Mouse (Mus musculus) E14TG2a.4 (cell line): ENCODE data around the gene Tmem106c.

Experiments used
- CTCF ChIP-seq: conservative IDR thresholded peaks from 2 replicates; pipeline ENCODE4 v1.5.1; 2014; ENCODE audit warnings: low read length
- NANOG ChIP-seq: IDR thresholded peaks from 2 replicates; pipeline ENCODE4 v1.6.1; 2014; ENCODE audit warnings: borderline replicate concordance, low read length, mixed read lengths
- POU5F1 ChIP-seq: IDR thresholded peaks from 2 replicates; pipeline ENCODE4 v1.6.1; 2014; ENCODE audit warnings: low read length, borderline replicate concordance

DNA sequence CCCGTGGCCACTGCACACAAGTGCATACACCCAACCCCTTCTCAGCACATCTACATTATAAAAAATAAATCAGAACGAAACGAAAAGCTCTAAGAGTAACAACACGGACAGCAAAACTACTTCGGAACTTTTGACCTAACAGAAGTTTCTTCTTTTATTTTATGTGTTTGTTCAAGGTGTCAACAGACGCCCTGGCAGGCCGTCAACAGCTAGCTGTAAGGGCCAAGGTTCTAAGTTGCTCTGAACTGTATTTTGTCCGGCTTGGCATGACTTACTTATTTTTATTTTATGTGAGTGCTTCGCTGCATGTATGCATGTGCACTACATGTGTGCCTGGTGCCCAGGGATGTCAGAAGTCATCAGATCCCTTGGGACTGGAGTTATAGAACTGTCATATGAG is 42.2 kb upstream of the Tmem106c start:
- TF ChIP-seq CTCF (no peak), NANOG (no peak), POU5F1 (no peak)
